Mouse (Mus musculus): ENCODE measurements at regions not wholly inside any gene's neighbourhood (a gene's known extent, or its start where the extent isn't known, plus 50 kb on each side); places are given as distances from the start of the nearest gene placed in this dataset.

- Histone ChIP-seq H3K36me3 (no peaks in the 10 kb centered on the region), H3K4me2 (no peak overlapping the region), H3K4me1 (replicated peaks) (peaks cover 14% of the 10 kb centered on the region), H3K27me3 (peaks cover 15% of the 10 kb centered on the region), H3K27ac (no peak overlapping the region), H3K4me3 (replicated peaks) (no peak overlapping the region), H3K9me3 (no peaks in the 10 kb centered on the region), H3K9ac (replicated peaks) (no peak overlapping the region)
- ATAC-seq (ENCODE audit: insufficient number of reproducible peaks, insufficient read depth, low FRiP score, low TSS enrichment, low read depth), result no peak
- 93% methylated on average over 13 of the region's 13 CpGs for WGBS
These were observed 119.0 kb upstream of the Zeb2 start for GRCm38 (mm10) chr2:45236168-45236700.

DNA sequence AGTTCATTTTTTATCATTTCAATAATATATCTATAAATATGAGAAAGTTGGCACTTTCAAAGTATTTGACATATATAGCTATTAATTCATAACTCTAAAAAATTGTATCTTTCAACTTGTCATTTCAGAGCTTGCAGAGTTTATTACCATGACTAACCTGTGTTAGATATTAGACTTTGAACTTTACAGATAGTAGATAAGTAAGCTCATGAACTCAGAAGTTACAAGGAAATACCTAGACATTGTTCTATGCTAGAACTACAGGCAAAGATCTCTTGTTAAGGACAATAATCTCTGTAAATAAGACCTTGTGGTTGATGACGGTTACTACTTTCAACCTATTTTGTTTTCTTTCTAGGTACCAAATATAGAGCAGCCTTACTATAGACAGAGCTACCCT lies 117.0 kb upstream of the Zeb2 start:
- Histone ChIP-seq H3K9me3 (no peaks in the 10 kb centered on the region), H3K27ac (no peak overlapping the region), H3K9ac (replicated peaks) (no peak overlapping the region), H3K4me2 (no peak overlapping the region), H3K36me3 (no peaks in the 10 kb centered on the region), H3K4me1 (replicated peaks) (peaks cover 3% of the 10 kb centered on the region), H3K4me3 (replicated peaks) (no peak overlapping the region), H3K27me3 (peaks cover 25% of the 10 kb centered on the region)
- ATAC-seq (ENCODE audit: insufficient number of reproducible peaks, insufficient read depth, low FRiP score, low TSS enrichment, low read depth), result no peak
- 92% methylated on average over 1 of the region's 1 CpGs for WGBS

- Histone ChIP-seq H3K4me1 (replicated peaks) (peaks cover 12% of the 10 kb centered on the region), H3K4me2 (no peak overlapping the region), H3K4me3 (replicated peaks) (no peak overlapping the region), H3K27ac (no peak overlapping the region), H3K9ac (replicated peaks) (no peak overlapping the region), H3K27me3 (peaks cover 25% of the 10 kb centered on the region), H3K36me3 (no peaks in the 10 kb centered on the region), H3K9me3 (no peaks in the 10 kb centered on the region)
- 72% methylated on average over 11 of the region's 11 CpGs for WGBS
- no peak for ATAC-seq (ENCODE audit: insufficient number of reproducible peaks, insufficient read depth, low FRiP score, low TSS enrichment, low read depth)
These were observed 113.4 kb upstream of the Zeb2 start for GRCm38 (mm10) chr2:45230351-45231209.

DNA sequence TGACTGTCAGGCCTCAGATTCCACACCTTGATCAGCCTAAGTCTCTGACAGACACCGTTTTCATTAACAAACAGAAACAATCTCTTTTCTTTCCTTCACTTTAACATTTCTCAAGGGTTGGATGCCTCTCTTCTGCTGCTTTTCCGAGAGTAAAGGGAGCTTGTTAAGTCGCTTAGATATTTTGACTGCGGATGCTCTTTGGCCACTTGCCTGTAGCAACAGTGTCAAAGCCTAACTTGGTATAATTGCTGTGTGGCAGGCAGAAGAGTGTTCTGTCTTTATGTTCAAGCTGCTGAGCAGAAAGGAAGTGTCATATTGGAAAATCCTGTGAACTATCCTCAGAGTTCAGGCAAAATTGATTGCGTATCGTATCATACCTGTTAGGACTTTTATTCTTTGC lies 112.3 kb upstream of the Zeb2 start:
- H3K4me3 ChIP-seq (replicated peaks), result no peak overlapping the region
- H3K4me1 ChIP-seq (replicated peaks), result peaks cover 17% of the 10 kb centered on the region
- no peak overlapping the region for H3K4me2 ChIP-seq
- H3K9ac ChIP-seq (replicated peaks), result no peak overlapping the region
- no peak overlapping the region for H3K27ac ChIP-seq
- 75% methylated on average over 6 of the region's 6 CpGs for WGBS
- H3K36me3 ChIP-seq, result no peaks in the 10 kb centered on the region
- no peaks in the 10 kb centered on the region for H3K9me3 ChIP-seq
- no peak for ATAC-seq (ENCODE audit: insufficient number of reproducible peaks, insufficient read depth, low FRiP score, low TSS enrichment, low read depth)
- H3K27me3 ChIP-seq, result peaks cover 20% of the 10 kb centered on the region

GRCm38 (mm10) chr2:45227276-45227944 lies 110.2 kb upstream of the Zeb2 start:
- Histone ChIP-seq H3K4me3 (replicated peaks) (no peak overlapping the region), H3K27me3 (peaks cover 25% of the 10 kb centered on the region), H3K4me1 (replicated peaks) (peaks cover 18% of the 10 kb centered on the region), H3K4me2 (peak overlapping the region; percentile 28), H3K36me3 (no peaks in the 10 kb centered on the region), H3K27ac (no peak overlapping the region), H3K9me3 (no peaks in the 10 kb centered on the region), H3K9ac (replicated peaks) (no peak overlapping the region)
- ATAC-seq (ENCODE audit: insufficient number of reproducible peaks, insufficient read depth, low FRiP score, low TSS enrichment, low read depth), result peak; percentile 79
- WGBS, result 4% methylated on average over 14 of the region's 14 CpGs

DNA sequence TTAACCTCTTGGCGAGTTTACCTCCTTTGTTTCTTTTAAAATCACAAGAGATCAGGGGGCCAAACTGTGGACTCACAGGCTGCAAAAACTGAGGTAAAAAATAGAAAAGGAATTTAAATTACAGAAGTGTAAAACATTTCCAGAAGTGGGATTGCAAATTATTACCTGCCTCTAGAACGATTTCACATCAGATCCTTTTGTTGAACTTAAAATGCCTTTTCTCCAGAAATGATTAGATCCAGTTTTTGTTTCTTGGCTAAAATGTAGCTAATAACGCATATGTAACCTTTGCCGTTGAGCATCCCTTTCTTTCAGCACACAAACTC lies 108.8 kb upstream of the Zeb2 start:
- ATAC-seq (ENCODE audit: insufficient number of reproducible peaks, insufficient read depth, low FRiP score, low TSS enrichment, low read depth), result no peak
- no peaks in the 10 kb centered on the region for H3K9me3 ChIP-seq
- no peak overlapping the region for H3K9ac ChIP-seq (replicated peaks)
- no peak overlapping the region for H3K4me2 ChIP-seq
- peaks cover 28% of the 10 kb centered on the region for H3K4me1 ChIP-seq (replicated peaks)
- H3K36me3 ChIP-seq, result no peaks in the 10 kb centered on the region
- no peak overlapping the region for H3K4me3 ChIP-seq (replicated peaks)
- H3K27me3 ChIP-seq, result peaks cover 18% of the 10 kb centered on the region
- no peak overlapping the region for H3K27ac ChIP-seq
- 48% methylated on average over 4 of the region's 4 CpGs for WGBS

- no peaks in the 10 kb centered on the region for H3K9me3 ChIP-seq
- H3K4me1 ChIP-seq (replicated peaks), result peaks cover 28% of the 10 kb centered on the region
- H3K4me2 ChIP-seq, result no peak overlapping the region
- no peak overlapping the region for H3K9ac ChIP-seq (replicated peaks)
- 19% methylated on average over 9 of the region's 9 CpGs for WGBS
- no peaks in the 10 kb centered on the region for H3K36me3 ChIP-seq
- H3K27me3 ChIP-seq, result peaks cover 13% of the 10 kb centered on the region
- no peak for ATAC-seq (ENCODE audit: insufficient number of reproducible peaks, insufficient read depth, low FRiP score, low TSS enrichment, low read depth)
- no peak overlapping the region for H3K27ac ChIP-seq
- H3K4me3 ChIP-seq (replicated peaks), result no peak overlapping the region
These were observed 108.3 kb upstream of the Zeb2 start for GRCm38 (mm10) chr2:45225364-45226044.

DNA sequence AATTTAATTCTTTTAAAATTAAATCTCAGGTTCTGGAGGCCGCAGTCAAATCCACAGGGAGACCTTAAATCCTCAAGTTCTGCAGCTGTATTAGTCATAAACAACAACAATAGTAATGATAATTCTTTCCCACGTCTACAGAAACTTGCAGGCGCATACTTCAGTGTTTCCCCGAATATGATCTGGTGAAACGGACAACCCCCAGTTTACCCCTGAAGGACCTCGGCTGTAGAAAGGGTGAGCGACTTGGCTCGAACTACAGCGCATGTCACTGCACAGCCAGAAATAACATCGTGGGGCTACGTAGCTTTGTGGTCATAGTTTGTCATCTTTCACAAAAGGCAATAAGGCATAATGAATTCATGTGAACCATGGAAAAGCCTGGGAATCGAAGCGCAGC lies 105.0 kb upstream of the Zeb2 start:
- WGBS, result 65% methylated on average over 13 of the region's 13 CpGs
- no peaks in the 10 kb centered on the region for H3K9me3 ChIP-seq
- no peak overlapping the region for H3K9ac ChIP-seq (replicated peaks)
- H3K4me2 ChIP-seq, result no peak overlapping the region
- no peak overlapping the region for H3K27ac ChIP-seq
- no peaks in the 10 kb centered on the region for H3K36me3 ChIP-seq
- H3K4me1 ChIP-seq (replicated peaks), result peaks cover 18% of the 10 kb centered on the region
- H3K27me3 ChIP-seq, result peaks cover 10% of the 10 kb centered on the region; the same call in 1 of the 2 replicates
- H3K4me3 ChIP-seq (replicated peaks), result no peak overlapping the region
- no peak for ATAC-seq (ENCODE audit: insufficient number of reproducible peaks, insufficient read depth, low FRiP score, low TSS enrichment, low read depth)

GRCm38 (mm10) chr2:45219851-45220250 lies 102.7 kb upstream of the Zeb2 start:
- no peaks in the 10 kb centered on the region for H3K36me3 ChIP-seq
- H3K4me1 ChIP-seq (replicated peaks), result peaks cover 11% of the 10 kb centered on the region
- no peak overlapping the region for H3K9ac ChIP-seq (replicated peaks)
- H3K9me3 ChIP-seq, result no peaks in the 10 kb centered on the region
- H3K27ac ChIP-seq, result no peak overlapping the region
- H3K27me3 ChIP-seq, result peaks cover 10% of the 10 kb centered on the region; the same call in 1 of the 2 replicates
- H3K4me2 ChIP-seq, result no peak overlapping the region
- no peak for ATAC-seq (ENCODE audit: insufficient number of reproducible peaks, insufficient read depth, low FRiP score, low TSS enrichment, low read depth)
- WGBS, result 53% methylated on average over 5 of the region's 5 CpGs
- H3K4me3 ChIP-seq (replicated peaks), result no peak overlapping the region

DNA sequence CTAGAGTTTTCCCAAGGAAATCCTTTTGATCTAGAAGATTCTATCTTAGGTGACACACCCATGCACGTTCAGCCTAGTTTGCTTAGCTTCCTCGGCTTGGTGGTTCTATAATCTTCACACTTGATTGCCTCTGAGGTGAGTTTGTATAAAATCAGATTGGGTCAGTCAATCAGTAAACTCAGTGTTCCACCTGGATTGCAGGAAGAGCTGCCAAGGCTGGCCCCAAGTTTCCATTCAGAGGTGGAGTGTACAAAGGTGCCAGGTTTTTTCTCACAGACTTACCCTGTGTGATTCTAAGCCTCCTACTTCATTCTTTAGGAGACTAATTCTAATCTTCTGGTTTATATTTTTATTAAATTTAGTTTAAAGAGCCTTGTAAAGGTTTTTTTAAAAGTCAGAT lies 95.6 kb upstream of the Zeb2 start:
- Histone ChIP-seq H3K36me3 (no peaks in the 10 kb centered on the region), H3K4me1 (replicated peaks) (no peaks in the 10 kb centered on the region), H3K27ac (no peak overlapping the region), H3K9ac (replicated peaks) (no peak overlapping the region), H3K4me3 (replicated peaks) (no peak overlapping the region), H3K27me3 (no peaks in the 10 kb centered on the region), H3K9me3 (no peaks in the 10 kb centered on the region), H3K4me2 (no peak overlapping the region)
- 81% methylated on average over 2 of the region's 2 CpGs for WGBS
- no peak for ATAC-seq (ENCODE audit: insufficient number of reproducible peaks, insufficient read depth, low FRiP score, low TSS enrichment, low read depth)

GRCm38 (mm10) chr2:45208526-45208925 lies 91.3 kb upstream of the Zeb2 start:
- no peak for ATAC-seq (ENCODE audit: insufficient number of reproducible peaks, insufficient read depth, low FRiP score, low TSS enrichment, low read depth)
- 88% methylated on average over 6 of the region's 6 CpGs for WGBS
- H3K4me2 ChIP-seq, result no peak overlapping the region
- no peak overlapping the region for H3K4me3 ChIP-seq (replicated peaks)
- H3K4me1 ChIP-seq (replicated peaks), result peaks cover 16% of the 10 kb centered on the region
- H3K27me3 ChIP-seq, result no peaks in the 10 kb centered on the region
- H3K27ac ChIP-seq, result no peak overlapping the region
- no peaks in the 10 kb centered on the region for H3K9me3 ChIP-seq
- H3K36me3 ChIP-seq, result no peaks in the 10 kb centered on the region
- H3K9ac ChIP-seq (replicated peaks), result no peak overlapping the region

All from limb, embryonic 12.5 days (tissue).